Mouse (Mus musculus) neural tube, embryonic 11.5 days (tissue): Measurements from ENCODE around the gene Pdik1l. TPM values are rescaled to one million over a fixed set of nuclear protein-coding genes. Genes with fewer than 3 reads are reported as not detected.
"Not testable (repeated sequence)": the region's sequence is repeated elsewhere in the genome, so short reads cannot be mapped to it uniquely, and the experiment has no call there.

Experiments used
- ATAC-seq: fragments of 200-750 bp; cut with Nextera tagmentation; 2 replicates; pipeline ENCODE4 v1.8.0; 2017; ENCODE audit warnings: moderate number of reproducible peaks, mild to moderate bottlenecking, moderate TSS enrichment, moderate library complexity; ENCODE audit not compliant: insufficient read depth, low FRiP score, low TSS enrichment
- DNase-seq: peaks from one replicate; pipeline ENCODE4 v3.0.0-alpha.2; 2015; ENCODE audit warnings: low spot score
- H3K27ac ChIP-seq: fragments of 300-500 bp; sonication (generic); 2 replicates; pipeline ENCODE4 v1.5.1; 2014; ENCODE audit warnings: low read depth, mild to moderate bottlenecking, low read length
- H3K27me3 ChIP-seq: fragments of 300-500 bp; sonication (generic); 2 replicates; pipeline ENCODE4 v1.6.1; 2014; ENCODE audit warnings: mild to moderate bottlenecking, low read length, mixed read lengths; ENCODE audit not compliant: control insufficient read depth, insufficient read depth
- H3K36me3 ChIP-seq: fragments of 300-500 bp; sonication (generic); 2 replicates; pipeline ENCODE4 v1.6.1; 2014; ENCODE audit warnings: mild to moderate bottlenecking, low read length, moderate library complexity, mixed read lengths; ENCODE audit not compliant: control insufficient read depth, insufficient read depth
- H3K4me1 ChIP-seq: fragments of 300-500 bp; sonication (generic); 2 replicates; pipeline ENCODE4 v1.6.1; 2014; ENCODE audit warnings: low read length, mixed read lengths; ENCODE audit not compliant: control insufficient read depth, insufficient read depth
- H3K4me2 ChIP-seq: fragments of 300-500 bp; sonication (generic); 2 replicates; pipeline ENCODE4 v1.6.1; 2014; ENCODE audit warnings: low read depth, mild to moderate bottlenecking, moderate library complexity
- H3K4me3 ChIP-seq: fragments of 300-500 bp; sonication (generic); 2 replicates; pipeline ENCODE4 v1.5.1; 2014; ENCODE audit warnings: low read depth, low read length
- H3K9ac ChIP-seq: fragments of 300-500 bp; sonication (generic); 2 replicates; pipeline ENCODE4 v1.6.1; 2014; ENCODE audit warnings: mild to moderate bottlenecking, low read length
- H3K9me3 ChIP-seq: fragments of 300-500 bp; sonication (generic); 2 replicates; pipeline ENCODE4 v1.6.1; 2016; ENCODE audit warnings: low read length; ENCODE audit not compliant: control insufficient read depth
- WGBS: fragments of 180-500 bp; shearing (Covaris S2); extraction: QIAGEN DNeasy Blood & Tissue Kit; methylation state at CpG from one replicate; pipeline ENCODE4 v1.1.7; 2014; 5-methylcytosine and 5-hydroxymethylcytosine counted together
- polyA plus RNA-seq: library from polyadenylated mRNA; unstranded; fragments of >200 nt; fragmentation: Nextera tagmentation; extraction: Ambion mirVana; gene quantifications from 2 replicates; pipeline ENCODE4 v1.2.1, GENCODE M21; 2014

Pdik1l gene
- polyA plus RNA-seq, 1 experiment from 2014 or later, result 23.1 TPM

DNA sequence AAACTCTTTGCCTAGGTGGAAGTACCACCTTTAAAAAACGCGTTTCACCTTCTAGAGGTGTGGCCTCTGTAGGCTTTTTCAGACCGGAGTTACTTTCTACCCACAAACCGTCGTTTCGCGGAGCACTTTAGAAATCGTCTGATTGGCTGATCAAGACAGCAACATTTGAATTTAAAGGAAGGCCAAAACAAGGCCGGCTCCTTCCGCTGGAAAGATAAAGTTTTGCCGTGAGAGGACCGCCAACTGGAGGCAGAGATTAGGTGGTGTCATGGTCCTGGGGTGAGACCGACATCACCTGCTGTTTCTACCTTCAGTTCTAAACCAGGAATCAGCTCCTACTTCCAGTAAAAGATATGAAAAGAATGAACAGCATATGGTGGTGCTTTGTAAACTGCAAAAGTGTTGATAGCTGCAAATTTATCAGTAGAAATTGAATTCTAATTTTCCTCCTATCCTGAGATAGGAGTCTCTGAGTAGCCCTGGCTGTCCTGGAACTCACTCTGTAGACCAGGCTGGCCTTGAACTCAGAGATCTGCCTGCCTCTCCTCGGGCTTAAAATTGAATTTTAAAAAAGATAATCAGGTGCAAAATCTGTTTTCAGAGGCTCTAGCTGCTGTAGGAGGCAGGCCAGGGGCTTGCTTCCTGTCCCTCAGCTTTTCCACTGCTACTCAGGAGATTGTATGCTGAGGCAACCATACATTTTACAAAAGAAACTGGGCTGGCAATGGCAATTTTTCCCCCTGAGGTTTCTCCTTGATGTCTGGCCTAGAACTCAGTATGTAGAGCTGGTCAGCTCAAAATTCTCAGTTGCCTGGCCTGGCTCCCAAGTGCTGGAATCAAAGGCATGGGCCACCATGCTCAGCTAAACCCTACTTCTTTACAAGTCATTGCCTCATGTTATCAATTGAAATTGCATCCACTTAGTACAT, 14.0 kb downstream of the Pdik1l start:
- WGBS, result 6% methylated on average over 14 of the region's 14 CpGs

DNA sequence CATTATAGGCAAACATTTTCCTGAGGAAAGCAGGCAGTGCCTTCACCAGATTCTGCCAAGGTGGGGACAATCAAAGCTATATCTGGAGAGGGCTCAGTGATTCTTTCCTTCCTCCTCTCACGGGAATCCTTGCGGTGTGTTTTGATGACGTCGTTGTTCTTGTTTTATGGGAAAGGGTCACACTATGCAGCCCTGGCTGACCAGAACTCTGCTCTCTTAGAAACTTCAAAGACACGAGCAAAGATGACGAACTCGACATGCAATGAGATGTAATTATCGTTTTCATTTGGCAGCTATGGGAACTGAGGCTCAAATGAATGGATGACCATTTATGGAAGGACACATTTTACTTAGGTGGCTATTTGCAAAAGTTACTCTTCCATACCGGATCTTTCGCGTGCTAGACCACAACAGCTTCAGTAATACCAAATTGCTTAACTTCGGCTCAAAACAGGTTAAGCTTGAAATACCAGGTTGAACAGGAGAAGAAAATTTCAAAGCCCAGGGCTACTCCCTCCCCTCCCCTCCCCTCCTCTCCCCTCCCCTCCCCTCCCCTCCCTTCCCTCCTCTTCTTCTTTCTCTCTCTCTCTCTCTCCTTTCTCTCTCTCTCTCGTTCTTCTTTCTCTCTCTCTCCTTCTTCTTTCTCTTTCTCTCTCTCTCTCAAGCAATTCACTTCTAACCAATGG, 14.8 kb downstream of the Pdik1l start:
- Histone ChIP-seq H3K9me3 (no peaks in the 10 kb centered on the region), H3K4me3 (no peak overlapping the region), H3K4me1 (0 out of 2 replicates have a peak, but pooled peaks cover 2% of the 10 kb centered on the region), H3K36me3 (peaks cover 2% of the 10 kb centered on the region; the same call in 1 of the 2 replicates), H3K9ac (peak overlapping the region; percentile 22; the same call in 1 of the 2 replicates), H3K4me2 (no peak overlapping the region), H3K27ac (no peak overlapping the region), H3K27me3 (no peaks in the 10 kb centered on the region)
- ATAC-seq (no peak), DNase-seq (no peak)
- WGBS, result 30% methylated on average over 12 of the region's 13 CpGs

More for the DNA sequence above, 14.0 kb downstream of the Pdik1l start:
- H3K9me3 ChIP-seq, result no peaks in the 10 kb centered on the region
- DNase-seq (no peak), ATAC-seq (no peak)
- no peak overlapping the region for H3K4me3 ChIP-seq
- 0 out of 2 replicates have a peak, but pooled peaks cover 2% of the 10 kb centered on the region for H3K4me1 ChIP-seq
- H3K9ac ChIP-seq, result peak overlapping the region; percentile 22; the same call in 1 of the 2 replicates
- H3K27ac ChIP-seq, result no peak overlapping the region
- H3K27me3 ChIP-seq, result no peaks in the 10 kb centered on the region
- H3K36me3 ChIP-seq, result peaks cover 2% of the 10 kb centered on the region; the same call in 1 of the 2 replicates
- H3K4me2 ChIP-seq, result no peak overlapping the region

DNA sequence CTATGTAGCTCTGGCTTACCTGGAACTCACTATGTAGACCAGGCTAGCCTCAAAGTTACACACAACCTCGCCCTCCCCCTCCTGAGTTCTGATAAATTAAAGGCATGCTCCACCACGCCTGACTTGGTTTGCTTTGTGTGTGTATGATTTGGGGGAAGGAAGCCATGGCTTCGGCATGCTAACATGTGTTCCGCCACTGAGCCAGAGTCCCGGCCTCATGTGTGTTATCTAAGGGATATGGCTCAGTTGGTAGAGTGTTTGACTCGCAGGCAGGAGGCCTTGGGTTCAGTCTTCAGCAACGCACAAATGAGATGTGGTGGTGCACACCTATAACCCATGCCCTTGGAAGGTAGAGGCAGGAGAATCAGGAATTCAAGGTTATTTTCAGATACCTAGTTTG, 15.7 kb downstream of the Pdik1l start:
- H3K27ac ChIP-seq, result no peak overlapping the region
- peaks cover 2% of the 10 kb centered on the region; the same call in 1 of the 2 replicates for H3K36me3 ChIP-seq
- H3K9me3 ChIP-seq, result no peaks in the 10 kb centered on the region
- DNase-seq, result no peak
- 0 out of 2 replicates have a peak, but pooled peaks cover 2% of the 10 kb centered on the region for H3K4me1 ChIP-seq
- 84% methylated on average over 7 of the region's 7 CpGs for WGBS
- no peak overlapping the region for H3K4me3 ChIP-seq
- no peak overlapping the region for H3K9ac ChIP-seq
- H3K27me3 ChIP-seq, result no peaks in the 10 kb centered on the region
- ATAC-seq, result no peak
- H3K4me2 ChIP-seq, result no peak overlapping the region

DNA sequence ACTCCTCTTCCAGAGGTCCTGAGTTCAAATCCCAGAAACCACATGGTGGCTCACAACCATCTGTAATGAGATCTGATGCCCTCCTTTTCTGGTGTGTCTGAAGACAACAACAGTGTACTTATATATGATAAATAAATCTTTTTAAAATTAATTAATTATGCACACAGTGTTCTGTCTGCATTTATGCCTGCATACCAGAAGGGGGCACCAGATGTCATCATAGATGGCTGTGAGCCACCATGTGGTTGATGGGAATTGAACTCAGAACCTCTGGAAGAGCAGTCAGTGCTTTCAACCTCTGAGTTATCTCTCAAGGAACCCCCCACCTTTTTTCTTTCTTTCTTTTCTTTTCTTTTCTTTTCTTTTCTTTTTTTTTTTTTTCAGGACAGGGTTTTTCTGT, 18.1 kb downstream of the Pdik1l start:
- not testable (repeated sequence) for H3K4me1 ChIP-seq, H3K9me3 ChIP-seq, H3K36me3 ChIP-seq, H3K27ac ChIP-seq, H3K9ac ChIP-seq, ATAC-seq, H3K4me3 ChIP-seq, H3K27me3 ChIP-seq, DNase-seq, H3K4me2 ChIP-seq

DNA sequence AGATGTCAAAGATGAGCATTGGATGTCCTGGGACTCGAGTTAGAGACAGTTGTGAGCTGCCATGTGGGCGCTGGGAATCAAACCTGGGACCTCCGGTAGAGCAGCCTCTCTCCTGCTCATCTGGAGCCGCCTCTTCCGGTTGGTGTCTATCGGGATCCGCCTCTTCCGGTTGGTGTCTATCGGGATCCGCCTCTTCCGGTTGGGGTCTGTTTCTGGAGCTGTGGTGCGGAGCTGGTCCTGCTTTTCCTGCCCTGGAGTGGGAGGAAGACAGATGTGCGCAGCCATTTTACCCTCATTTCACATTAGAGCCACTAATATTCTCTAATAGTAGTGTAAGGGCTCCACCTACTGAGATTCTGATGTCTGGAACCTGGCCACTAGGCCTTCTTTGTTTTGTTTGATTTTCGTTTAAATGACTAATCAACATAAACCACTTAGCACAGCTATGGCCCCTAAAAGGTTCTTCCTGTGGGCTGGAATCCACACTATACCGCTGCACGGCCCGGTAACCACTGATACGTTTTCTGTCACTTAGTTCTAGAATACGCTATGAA, 19.5 kb downstream of the Pdik1l start:
- H3K27ac ChIP-seq, result no peak overlapping the region
- no peak overlapping the region for H3K9ac ChIP-seq
- DNase-seq, result no peak
- no peaks in the 10 kb centered on the region for H3K36me3 ChIP-seq
- no peak for ATAC-seq
- H3K4me2 ChIP-seq, result no peak overlapping the region
- H3K9me3 ChIP-seq, result no peaks in the 10 kb centered on the region
- WGBS, result 92% methylated on average over 19 of the region's 19 CpGs
- no peaks in the 10 kb centered on the region for H3K4me1 ChIP-seq
- H3K27me3 ChIP-seq, result no peaks in the 10 kb centered on the region
- H3K4me3 ChIP-seq, result no peak overlapping the region

DNA sequence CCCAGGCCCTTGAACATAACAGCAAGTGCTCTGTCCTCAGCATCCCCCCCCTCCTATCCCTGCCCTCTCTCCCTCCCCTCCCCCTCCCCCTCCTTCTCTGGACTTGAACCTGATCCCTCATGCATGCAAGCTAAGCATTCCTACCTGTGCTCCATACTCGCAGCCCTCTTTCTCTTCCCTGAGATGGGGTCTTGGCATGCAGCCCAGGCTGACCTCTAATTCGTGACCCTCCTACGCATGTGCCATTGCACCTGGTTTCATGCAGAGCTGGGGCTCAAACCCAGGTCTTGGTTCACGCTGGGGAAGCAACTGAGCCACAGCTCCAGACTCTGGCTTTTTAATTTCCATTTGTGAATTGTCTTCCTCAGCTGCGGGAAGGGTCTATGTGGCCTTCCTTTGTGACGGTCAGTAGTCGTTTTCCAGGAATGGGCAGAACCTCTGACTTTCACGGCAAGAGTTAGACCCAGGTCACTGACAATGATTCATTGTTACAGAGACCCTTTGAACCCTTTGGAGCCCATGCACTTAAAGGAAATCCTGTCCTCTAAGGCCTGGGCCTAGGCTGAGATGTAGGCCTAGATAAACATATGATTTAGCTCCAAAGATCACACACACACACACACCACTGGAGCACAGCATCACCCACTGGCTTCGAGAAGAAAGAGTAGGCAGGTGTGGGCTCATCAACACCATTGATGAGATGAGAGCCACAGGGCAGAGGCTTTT, 21.7 kb downstream of the Pdik1l start:
- WGBS, result 58% methylated on average over 9 of the region's 9 CpGs
- H3K4me3 ChIP-seq, result no peak overlapping the region
- H3K36me3 ChIP-seq, result no peaks in the 10 kb centered on the region
- no peak overlapping the region for H3K27ac ChIP-seq
- ATAC-seq, result no peak
- DNase-seq, result no peak
- no peaks in the 10 kb centered on the region for H3K27me3 ChIP-seq
- H3K4me1 ChIP-seq, result no peaks in the 10 kb centered on the region
- no peaks in the 10 kb centered on the region for H3K9me3 ChIP-seq
- H3K4me2 ChIP-seq, result no peak overlapping the region
- no peak overlapping the region for H3K9ac ChIP-seq

DNA sequence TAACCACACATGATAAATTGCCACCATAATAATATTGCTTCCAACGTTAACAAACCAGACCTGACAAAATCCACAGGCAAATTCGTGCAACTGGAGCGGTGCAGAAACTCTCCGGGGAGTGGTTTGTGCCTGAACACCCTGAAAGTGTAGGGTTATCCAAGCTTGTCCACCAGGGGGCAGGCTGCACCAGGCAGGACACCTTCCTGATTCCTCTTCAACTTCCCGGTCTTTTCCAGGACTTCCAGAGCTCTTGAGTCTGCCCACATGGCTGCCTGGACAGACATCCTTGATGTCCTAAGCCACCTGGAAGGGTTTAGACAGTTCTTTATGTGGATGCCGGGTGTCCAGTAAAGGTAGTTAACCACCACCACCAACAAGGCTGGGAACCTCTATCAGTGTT, 24.5 kb downstream of the Pdik1l start:
- ATAC-seq (no peak), DNase-seq (peak; percentile 57)
- Histone ChIP-seq H3K9me3 (no peaks in the 10 kb centered on the region), H3K9ac (no peak overlapping the region), H3K27me3 (no peaks in the 10 kb centered on the region), H3K27ac (no peak overlapping the region), H3K4me1 (no peaks in the 10 kb centered on the region), H3K4me3 (no peak overlapping the region), H3K36me3 (no peaks in the 10 kb centered on the region), H3K4me2 (no peak overlapping the region)
- 33% methylated on average over 6 of the region's 6 CpGs for WGBS

DNA sequence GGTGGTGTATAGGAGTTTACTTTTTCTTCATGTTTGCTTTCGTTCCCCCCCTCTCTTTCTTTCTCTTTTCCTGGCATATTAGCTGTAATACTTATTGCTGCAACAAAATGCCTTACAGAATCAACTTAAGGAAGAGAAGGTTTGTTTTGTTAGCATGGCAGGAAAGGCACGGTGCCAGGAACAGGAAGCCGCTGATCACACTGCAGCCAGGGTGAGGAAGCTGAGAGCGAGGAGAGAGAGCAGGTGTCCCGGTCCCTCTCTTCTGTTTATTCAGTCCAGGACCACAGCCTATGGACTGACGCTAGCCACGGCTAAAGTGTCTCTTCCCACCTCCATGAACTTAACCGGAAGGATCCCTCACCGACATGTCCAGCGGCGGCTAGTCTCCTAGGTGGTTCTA, 29.3 kb downstream of the Pdik1l start:
- ATAC-seq, result no peak
- Histone ChIP-seq H3K4me1 (peaks cover 31% of the 10 kb centered on the region), H3K4me3 (no peak overlapping the region), H3K27me3 (0 out of 2 replicates have a peak, but pooled peaks cover 3% of the 10 kb centered on the region), H3K27ac (no peak overlapping the region), H3K4me2 (no peak overlapping the region), H3K36me3 (no peaks in the 10 kb centered on the region), H3K9me3 (no peaks in the 10 kb centered on the region), H3K9ac (no peak overlapping the region)
- 55% methylated on average over 11 of the region's 11 CpGs for WGBS
- no peak for DNase-seq
